Mouse (Mus musculus) liver, embryonic 12.5 days (tissue): ENCODE data around the gene Zeb2. TPM values are rescaled to one million over a fixed set of nuclear protein-coding genes. Genes with fewer than 3 reads are reported as not detected.
"Not testable (repeated sequence)": the region's sequence is repeated elsewhere in the genome, so short reads cannot be mapped to it uniquely, and the experiment has no call there.

ENCODE experiments used
- ATAC-seq: fragments of 200-750 bp; cut with Nextera tagmentation; 2 replicates; pipeline ENCODE4 v1.8.0; 2017; ENCODE audit warnings: moderate number of reproducible peaks, mild to moderate bottlenecking, moderate library complexity
- H3K27ac ChIP-seq: fragments of 300-500 bp; sonication (generic); 2 replicates; pipeline ENCODE4 v1.5.1; 2016; ENCODE audit warnings: mild to moderate bottlenecking
- H3K27me3 ChIP-seq: fragments of 300-500 bp; sonication (generic); replicated peaks from 2 replicates; pipeline ENCODE4 v1.6.1; 2016; ENCODE audit warnings: mild to moderate bottlenecking, moderate library complexity
- H3K36me3 ChIP-seq: fragments of 300-500 bp; sonication (generic); 2 replicates; pipeline ENCODE4 v1.6.1; 2016; ENCODE audit warnings: mild to moderate bottlenecking, moderate library complexity
- H3K4me1 ChIP-seq: fragments of 300-500 bp; sonication (generic); 2 replicates; pipeline ENCODE4 v1.6.1; 2016
- H3K4me2 ChIP-seq: fragments of 300-500 bp; sonication (generic); 2 replicates; pipeline ENCODE4 v1.6.1; 2016; ENCODE audit warnings: mild to moderate bottlenecking, moderate library complexity
- H3K4me3 ChIP-seq: fragments of 300-500 bp; sonication (generic); 2 replicates; pipeline ENCODE4 v1.5.1; 2016; ENCODE audit warnings: mild to moderate bottlenecking, moderate library complexity
- H3K9ac ChIP-seq: fragments of 300-500 bp; sonication (generic); 2 replicates; pipeline ENCODE4 v1.6.1; 2016; ENCODE audit warnings: mild to moderate bottlenecking, moderate library complexity
- H3K9me3 ChIP-seq: fragments of 300-500 bp; sonication (generic); replicated peaks from 2 replicates; pipeline ENCODE4 v1.6.1; 2016; ENCODE audit warnings: mild to moderate bottlenecking, moderate library complexity
- WGBS: fragments of 180-500 bp; shearing (Covaris S2); methylation state at CpG from one replicate; pipeline ENCODE4 v1.1.7; 2016; ENCODE audit not compliant: insufficient replicate concordance; 5-methylcytosine and 5-hydroxymethylcytosine counted together
- polyA plus RNA-seq: library from polyadenylated mRNA; unstranded; fragments of >200 nt; fragmentation: Nextera tagmentation; extraction: Ambion mirVana; gene quantifications from 2 replicates; pipeline ENCODE4 v1.2.1, GENCODE M21; 2016

Zeb2 gene
- polyA plus RNA-seq, 1 experiment from 2014 or later: 22.1 TPM

DNA sequence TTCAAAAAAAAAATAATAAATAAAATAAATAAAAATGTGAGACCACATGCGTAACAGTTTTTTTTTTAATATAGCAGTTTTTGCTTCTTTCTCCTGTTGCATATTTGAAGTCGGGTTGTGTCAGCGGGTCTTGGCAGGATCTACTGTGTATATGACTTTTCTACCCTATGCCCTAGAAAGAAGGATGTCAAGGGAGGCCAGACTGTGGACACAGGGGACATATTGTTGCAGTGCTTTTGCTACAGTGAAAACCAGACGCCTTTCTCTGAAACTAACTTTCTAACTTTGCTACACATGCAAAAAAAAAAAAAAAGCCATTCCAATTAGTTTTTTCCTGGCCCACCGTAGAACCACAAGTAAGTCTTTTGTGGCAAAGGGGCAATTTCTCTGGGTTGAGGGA lies 6.3 kb upstream of the Zeb2 start:
- no peaks in the 10 kb centered on the region for H3K9me3 ChIP-seq
- 79% methylated on average over 5 of the region's 5 CpGs for WGBS
- H3K4me1 ChIP-seq: no peaks in the 10 kb centered on the region
- H3K27me3 ChIP-seq: no peaks in the 10 kb centered on the region
- no peaks in the 10 kb centered on the region for H3K36me3 ChIP-seq
- H3K4me2 ChIP-seq: no peak overlapping the region
- ATAC-seq: no peak
- H3K27ac ChIP-seq: no peak overlapping the region
- no peak overlapping the region for H3K4me3 ChIP-seq
- H3K9ac ChIP-seq: no peak overlapping the region

DNA sequence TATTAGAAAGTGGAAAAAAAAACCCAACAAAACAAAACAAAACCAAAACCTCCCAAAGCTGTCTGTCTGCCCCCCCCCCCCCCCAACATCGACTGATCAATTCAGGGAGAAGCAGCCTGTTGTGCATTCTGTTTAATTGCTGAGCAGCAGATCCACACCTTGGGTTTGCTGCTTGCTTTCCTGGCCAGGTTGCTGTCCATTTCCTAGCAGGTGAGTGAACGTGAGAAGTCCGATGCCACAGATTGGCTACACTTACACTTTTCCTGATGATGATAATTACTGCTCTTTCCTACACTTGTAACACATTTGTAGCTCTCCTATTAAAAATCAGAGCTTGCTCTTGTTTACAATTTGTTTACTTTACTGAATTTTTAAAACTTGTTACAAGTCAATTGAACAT lies 926 bp upstream of the Zeb2 start:
- WGBS: 49% methylated on average over 3 of the region's 3 CpGs
- Histone ChIP-seq H3K36me3 (no peaks in the 10 kb centered on the region), H3K4me1 (peaks cover 36% of the 10 kb centered on the region), H3K9ac (no peak overlapping the region), H3K9me3 (no peaks in the 10 kb centered on the region), H3K27me3 (no peaks in the 10 kb centered on the region; the same call in 1 of the 2 replicates), H3K4me2 (no peak overlapping the region), H3K27ac (no peak overlapping the region), H3K4me3 (no peak overlapping the region)
- no peak for ATAC-seq

DNA sequence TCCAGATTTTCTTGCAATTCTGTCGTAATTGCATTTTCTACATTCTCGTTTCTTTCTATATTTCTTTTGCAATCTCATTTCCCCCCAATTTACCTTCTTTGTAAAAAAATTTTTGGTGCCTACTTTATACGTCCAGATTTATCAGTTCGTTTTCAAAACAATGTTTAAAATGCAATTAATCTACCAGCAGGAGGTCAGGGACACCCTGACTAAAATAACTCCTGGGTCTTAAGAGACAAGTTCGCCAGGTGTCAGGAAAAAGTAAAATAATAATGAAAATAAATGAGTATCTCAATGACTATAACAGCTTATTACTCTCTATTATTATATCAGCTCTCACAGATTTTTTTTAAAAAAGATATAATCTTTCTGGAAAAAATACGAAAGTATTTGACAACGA lies 397 bp upstream of the Zeb2 start:
- Histone ChIP-seq H3K9me3 (no peaks in the 10 kb centered on the region), H3K27ac (peak overlapping the region; percentile 70; the same call in 1 of the 2 replicates), H3K27me3 (no peaks in the 10 kb centered on the region; the same call in 1 of the 2 replicates), H3K36me3 (no peaks in the 10 kb centered on the region), H3K4me2 (peak overlapping the region; percentile 98), H3K4me1 (peaks cover 38% of the 10 kb centered on the region), H3K4me3 (peak overlapping the region; percentile 68), H3K9ac (peak overlapping the region; percentile 75)
- WGBS: 28% methylated on average over 7 of the region's 7 CpGs
- ATAC-seq: no peak

DNA sequence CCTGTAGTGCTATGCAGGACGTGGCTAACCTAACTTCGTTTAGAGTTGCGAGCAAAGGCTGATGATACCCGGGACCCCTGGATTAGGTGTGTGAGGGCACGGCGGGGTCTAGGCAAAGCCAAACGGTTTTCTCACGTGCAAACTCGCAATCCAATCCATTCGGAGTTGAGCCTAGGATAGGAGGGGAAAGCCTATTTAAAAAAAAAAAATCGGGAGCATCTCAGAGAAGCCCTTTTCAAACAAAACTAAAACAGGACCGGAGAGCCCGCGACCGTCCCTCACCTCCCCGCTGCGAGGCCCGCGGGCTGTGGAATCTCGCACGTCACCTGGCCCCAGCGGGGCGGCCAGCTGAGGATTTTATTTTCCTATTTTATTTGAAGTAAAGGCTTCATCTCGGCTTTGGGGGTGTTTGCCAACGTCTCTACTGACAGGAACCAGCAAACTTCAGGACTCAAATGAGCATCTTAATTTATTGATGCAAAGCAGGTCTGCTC lies 617 bp downstream of the Zeb2 start:
- under 1% methylated on average over 25 of the region's 25 CpGs for WGBS
- Histone ChIP-seq H3K36me3 (no peaks in the 10 kb centered on the region), H3K4me2 (peak overlapping the region; percentile 98), H3K9ac (peak overlapping the region; percentile 75), H3K4me1 (peaks cover 38% of the 10 kb centered on the region), H3K9me3 (no peaks in the 10 kb centered on the region), H3K4me3 (peak overlapping the region; percentile 68), H3K27me3 (no peaks in the 10 kb centered on the region; the same call in 1 of the 2 replicates), H3K27ac (peak overlapping the region; percentile 70)
- ATAC-seq: no peak

DNA sequence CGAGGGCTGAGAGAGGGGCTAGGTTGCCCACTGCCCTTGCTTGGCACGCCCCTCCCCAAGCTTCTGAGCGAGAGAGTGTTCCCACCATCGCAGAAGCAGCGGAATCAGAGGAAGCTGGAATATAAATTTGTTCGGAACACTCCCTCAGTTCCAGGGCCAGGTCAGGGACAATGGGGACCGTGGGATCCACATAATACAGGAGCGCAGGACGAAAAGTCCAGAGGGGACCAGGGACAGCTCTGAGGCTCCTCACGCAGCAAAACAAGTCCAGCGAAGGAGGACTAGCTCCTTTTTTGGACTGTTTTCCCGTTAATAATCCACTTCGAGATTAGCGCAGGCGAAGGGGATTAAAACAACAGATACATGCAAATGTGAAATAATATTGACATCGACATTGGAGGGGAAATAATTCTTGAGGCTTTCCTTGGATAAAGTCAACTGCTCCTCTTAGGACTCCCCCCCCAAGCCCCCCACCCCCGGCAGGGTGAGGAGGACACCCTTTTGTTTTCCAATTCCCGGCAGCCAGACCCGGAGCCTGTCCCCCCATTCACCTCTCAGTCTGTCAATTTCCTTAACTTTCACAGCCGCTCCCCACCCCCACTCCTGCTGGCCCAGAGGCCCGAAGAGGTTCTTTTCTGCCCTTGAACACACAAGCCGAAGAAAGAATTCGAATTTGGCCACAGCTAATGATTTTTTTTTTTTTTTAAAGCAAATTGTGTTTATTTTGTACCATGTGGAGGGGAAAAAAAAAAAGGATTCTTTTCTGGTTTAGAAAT lies 1.3 kb downstream of the Zeb2 start:
- Histone ChIP-seq H3K27me3 (no peaks in the 10 kb centered on the region; the same call in 1 of the 2 replicates), H3K4me3 (peak overlapping the region; percentile 68), H3K4me2 (peak overlapping the region; percentile 98), H3K9me3 (no peaks in the 10 kb centered on the region), H3K9ac (peak overlapping the region; percentile 75), H3K4me1 (peaks cover 38% of the 10 kb centered on the region), H3K36me3 (no peaks in the 10 kb centered on the region), H3K27ac (peak overlapping the region; percentile 70)
- no peak for ATAC-seq
- 2% methylated on average over 23 of the region's 23 CpGs for WGBS

DNA sequence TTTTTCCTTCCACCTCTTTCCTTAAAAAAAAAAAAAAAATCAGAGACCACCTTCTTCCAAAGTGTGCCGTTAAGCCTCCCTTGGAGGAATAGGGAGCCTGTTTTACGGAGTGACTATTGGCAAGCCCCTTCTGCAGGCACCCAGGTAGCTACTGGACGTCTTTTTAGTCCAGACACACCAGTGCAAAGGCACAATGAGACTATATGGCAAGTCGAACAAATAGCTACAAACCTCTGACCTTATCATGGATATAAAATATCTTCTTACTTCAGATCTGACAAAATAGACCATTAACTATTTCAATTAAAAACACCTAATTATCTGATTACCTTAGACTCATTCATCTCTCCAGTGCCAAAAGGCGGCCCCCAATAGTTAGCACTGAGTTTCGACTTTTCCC lies 2.0 kb downstream of the Zeb2 start:
- H3K4me1 ChIP-seq: peaks cover 38% of the 10 kb centered on the region
- H3K9me3 ChIP-seq: no peaks in the 10 kb centered on the region
- ATAC-seq: no peak
- peak overlapping the region; percentile 70 for H3K27ac ChIP-seq
- H3K9ac ChIP-seq: no peak overlapping the region; the same call in 1 of the 2 replicates
- H3K4me3 ChIP-seq: peak overlapping the region; percentile 68
- 20% methylated on average over 6 of the region's 6 CpGs for WGBS
- H3K27me3 ChIP-seq: no peaks in the 10 kb centered on the region; the same call in 1 of the 2 replicates
- peak overlapping the region; percentile 98 for H3K4me2 ChIP-seq
- H3K36me3 ChIP-seq: no peaks in the 10 kb centered on the region

DNA sequence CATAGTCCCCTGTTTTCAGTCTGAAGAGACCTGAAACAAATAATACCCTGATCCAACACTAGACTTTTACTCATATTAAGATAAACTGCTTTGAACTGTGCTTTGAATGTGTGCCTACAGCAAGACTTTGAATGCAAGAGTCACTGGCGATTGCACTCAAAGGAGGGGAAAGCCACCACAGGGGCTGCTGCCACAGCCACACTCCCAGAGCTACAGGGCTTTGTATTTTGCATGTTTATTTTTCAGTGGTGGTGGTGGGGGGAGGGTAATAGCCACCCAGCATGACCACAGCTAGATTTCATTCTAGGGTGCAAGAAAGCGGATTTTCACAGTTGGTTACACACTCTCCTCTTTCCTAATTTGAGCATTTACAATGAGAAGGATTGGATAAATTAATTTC lies 2.6 kb downstream of the Zeb2 start:
- WGBS: 27% methylated on average over 2 of the region's 2 CpGs
- H3K4me2 ChIP-seq: peak overlapping the region; percentile 98
- peaks cover 38% of the 10 kb centered on the region for H3K4me1 ChIP-seq
- no peaks in the 10 kb centered on the region for H3K36me3 ChIP-seq
- H3K27me3 ChIP-seq: no peaks in the 10 kb centered on the region; the same call in 1 of the 2 replicates
- H3K9me3 ChIP-seq: no peaks in the 10 kb centered on the region
- no peak overlapping the region for H3K9ac ChIP-seq
- ATAC-seq: no peak
- H3K27ac ChIP-seq: peak overlapping the region; percentile 60
- H3K4me3 ChIP-seq: no peak overlapping the region

DNA sequence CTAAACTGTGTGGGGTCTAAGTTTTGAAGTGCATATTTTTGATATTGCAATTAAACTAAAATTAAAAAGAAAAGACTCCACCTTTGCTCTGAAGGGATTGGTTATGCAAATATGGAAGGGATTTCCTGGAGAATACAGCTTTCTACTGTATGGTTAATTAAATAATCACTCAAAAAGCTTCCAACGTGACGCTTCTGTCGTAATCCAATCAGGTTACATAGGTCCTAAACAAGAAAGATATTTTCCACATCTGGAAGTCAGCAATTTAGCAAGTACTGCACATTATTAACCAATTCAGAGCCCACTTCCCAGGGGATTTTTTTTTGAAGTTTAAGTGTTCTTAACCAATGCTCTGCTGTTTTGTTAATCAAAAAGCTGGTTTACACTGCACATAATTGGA lies 3.3 kb downstream of the Zeb2 start:
- Histone ChIP-seq H3K9me3 (no peaks in the 10 kb centered on the region), H3K36me3 (no peaks in the 10 kb centered on the region), H3K27ac (peak overlapping the region; percentile 60; the same call in 1 of the 2 replicates), H3K4me1 (peaks cover 38% of the 10 kb centered on the region), H3K27me3 (no peaks in the 10 kb centered on the region; the same call in 1 of the 2 replicates), H3K9ac (no peak overlapping the region), H3K4me2 (peak overlapping the region; percentile 94; the same call in 1 of the 2 replicates), H3K4me3 (no peak overlapping the region)
- ATAC-seq: no peak
- 48% methylated on average over 3 of the region's 3 CpGs for WGBS

DNA sequence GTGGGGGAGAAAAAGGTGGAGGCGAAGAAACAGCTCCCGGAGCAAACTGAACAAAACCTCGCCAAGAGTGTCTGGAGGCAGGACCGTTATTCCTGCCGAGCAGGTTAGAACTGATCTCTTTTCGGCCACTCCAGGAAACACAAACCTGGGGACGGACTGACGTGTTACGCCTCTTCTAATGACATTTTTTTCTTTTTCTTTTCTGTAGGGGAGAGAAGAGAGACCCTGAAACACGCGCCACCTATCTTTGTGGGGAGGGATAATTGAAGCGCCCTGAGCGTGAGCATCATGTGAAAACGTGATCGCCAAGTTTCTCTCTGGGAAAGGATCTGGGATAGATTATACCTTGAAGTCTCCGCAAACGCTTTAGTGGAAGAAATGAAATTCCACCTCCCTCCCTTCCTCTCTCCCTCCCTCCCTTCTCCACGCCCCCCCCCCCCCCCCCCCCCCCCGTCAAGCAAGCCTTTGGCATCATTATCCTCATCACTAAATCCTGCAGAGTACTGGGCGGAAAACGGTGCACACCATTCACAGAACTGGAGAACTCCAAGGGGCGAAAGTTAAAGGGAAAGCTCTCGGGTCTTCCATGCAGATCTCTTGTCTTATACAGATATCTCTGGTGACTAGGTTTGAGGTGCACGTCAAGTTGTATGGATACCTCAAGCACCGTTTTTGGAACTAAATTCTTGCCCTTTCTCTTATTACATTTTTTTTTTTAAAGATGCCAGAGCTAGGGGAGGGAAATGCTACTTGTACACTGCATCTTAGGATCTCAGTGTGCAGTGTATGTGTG lies 4.1 kb downstream of the Zeb2 start:
- Histone ChIP-seq H3K4me2 (peak overlapping the region; percentile 94), H3K9ac (peak overlapping the region; percentile 99), H3K27me3 (no peaks in the 10 kb centered on the region; the same call in 1 of the 2 replicates), H3K4me3 (peak overlapping the region; percentile 97), H3K9me3 (no peaks in the 10 kb centered on the region), H3K4me1 (peaks cover 45% of the 10 kb centered on the region), H3K36me3 (no peaks in the 10 kb centered on the region), H3K27ac (peak overlapping the region; percentile 95)
- WGBS: 3% methylated on average over 23 of the region's 25 CpGs
- peak; percentile 27; the same call in 1 of the 2 replicates for ATAC-seq

DNA sequence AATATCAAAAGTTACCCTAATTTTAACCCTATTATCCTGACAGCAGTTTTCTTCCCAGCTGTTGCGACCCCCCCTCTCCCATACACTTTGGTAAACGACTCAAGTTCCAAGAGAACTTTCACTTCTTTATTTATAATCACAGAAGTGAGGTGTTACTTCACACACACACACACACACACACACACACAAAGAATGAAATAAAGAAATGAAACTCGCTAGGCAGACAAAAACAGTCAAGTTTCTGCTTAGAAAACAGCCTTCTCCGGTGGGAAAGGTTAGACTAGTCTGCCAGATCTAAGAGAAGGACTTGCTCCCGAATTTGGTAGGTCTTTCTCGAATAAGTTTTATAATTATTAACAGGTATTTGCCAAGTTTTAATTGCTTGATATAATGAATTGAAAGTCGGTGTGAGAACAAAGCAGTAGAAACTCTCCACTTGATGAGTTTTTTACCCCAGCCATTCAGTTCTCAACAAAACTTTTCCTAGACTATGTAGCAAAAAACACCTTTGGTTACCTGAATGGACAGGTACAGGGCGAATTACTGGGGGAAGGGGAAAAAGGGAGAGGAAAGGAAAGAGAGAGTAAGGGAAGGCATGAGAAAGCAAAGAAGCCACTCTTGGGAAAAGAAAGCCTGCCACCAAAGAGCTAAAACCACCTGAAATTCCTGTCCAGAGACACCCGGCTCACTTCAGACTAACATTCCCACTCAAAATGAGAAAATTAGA lies 5.0 kb downstream of the Zeb2 start:
- H3K4me1 ChIP-seq: peaks cover 49% of the 10 kb centered on the region

DNA sequence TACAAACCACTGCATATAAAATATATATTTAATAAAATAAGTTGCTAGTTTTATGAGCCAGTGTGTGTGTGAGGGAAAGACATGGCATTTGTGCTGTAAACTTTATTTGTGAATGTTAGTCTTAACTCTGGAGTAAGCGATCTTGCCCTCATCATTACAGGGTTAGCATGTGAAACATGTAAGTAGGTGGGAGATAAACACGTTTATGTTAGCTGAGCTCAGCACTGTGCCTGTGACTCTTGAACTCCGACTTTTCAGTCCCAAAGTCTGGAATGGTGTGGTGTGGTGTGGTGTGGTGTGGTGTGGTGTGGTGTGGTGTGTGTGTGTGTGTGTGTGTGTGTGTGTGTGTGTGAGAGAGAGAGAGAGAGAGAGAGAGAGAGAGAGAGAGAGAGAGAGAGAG lies 5.6 kb downstream of the Zeb2 start:
- H3K4me1 ChIP-seq: peaks cover 51% of the 10 kb centered on the region
- peak; percentile 25; the same call in 1 of the 2 replicates for ATAC-seq
- 4% methylated on average over 3 of the region's 3 CpGs for WGBS

More for the DNA sequence above, 5.0 kb downstream of the Zeb2 start:
- Histone ChIP-seq H3K27ac (peak overlapping the region; percentile 95), H3K9ac (peak overlapping the region; percentile 99), H3K4me2 (peak overlapping the region; percentile 94), H3K9me3 (no peaks in the 10 kb centered on the region), H3K4me3 (peak overlapping the region; percentile 97), H3K36me3 (no peaks in the 10 kb centered on the region; the same call in 1 of the 2 replicates), H3K27me3 (no peaks in the 10 kb centered on the region; the same call in 1 of the 2 replicates)
- 1% methylated on average over 9 of the region's 9 CpGs for WGBS
- no peak for ATAC-seq

More for the DNA sequence above, 5.6 kb downstream of the Zeb2 start:
- H3K4me2 ChIP-seq: peak overlapping the region; percentile 94
- H3K9me3 ChIP-seq, H3K36me3 ChIP-seq, H3K27me3 ChIP-seq: not testable (repeated sequence)
- peak overlapping the region; percentile 99 for H3K9ac ChIP-seq
- peak overlapping the region; percentile 97 for H3K4me3 ChIP-seq
- H3K27ac ChIP-seq: peak overlapping the region; percentile 95
